In genomic region chr7:96970359-96970758, GRCm38 (mm10) we compare ENCODE assay signal across 9 mouse cellular contexts. TPM values are rescaled to one million over a fixed set of nuclear protein-coding genes. Genes with fewer than 3 reads are reported as not detected.
DNase-seq lines count a peak whose midpoint lies in the region; TF ChIP-seq lines count a peak whose summit lies in the region.
"Had no signal": no experiment of that assay in that cellular context is flagged by ENCODE, and none has a peak within 500 bp of the region (broad histone marks: within the 10 kb centered on the region; RNA-seq: fewer than 3 reads in every experiment).

No protein-coding gene starts in this region.

- TF ChIP-seq RAD21 in MEL (IDR thresholded peaks at IDR 0.05; ENCODE audit: low read depth, low read length), result peak; percentile 88

- no peak for TF ChIP-seq POLR2A in MEL (IDR thresholded peaks at IDR 0.05; ENCODE audit: control insufficient read depth in 1 of 2, insufficient read depth in 1 of 2, low read depth in 1 of 2, low read length in 2 of 2, poor library complexity in 1 of 2)

- H3K27me3 ChIP-seq in MEL (ENCODE audit: control insufficient read depth in 1 of 2, insufficient read depth in 2 of 2, low read length in 2 of 2), result no peaks in the 10 kb centered on the region
- H3K27me3 ChIP-seq: lung, embryonic 15.5 days had no signal

- peaks cover 2 to 18% of the 10 kb centered on the region in 2 experiments; a peak in 3 of 4 replicates for H3K36me3 ChIP-seq in MEL (ENCODE audit: control insufficient read depth in 1 of 2, insufficient read depth in 2 of 2, low read length in 2 of 2)
- H3K36me3 ChIP-seq: lung, embryonic 15.5 days had no signal

- H3K9me3 ChIP-seq in MEL (replicated peaks; ENCODE audit: insufficient read depth, low read length), result no peaks in the 10 kb centered on the region
- H3K9me3 ChIP-seq: lung, embryonic 15.5 days had no signal

- H3K9ac ChIP-seq in MEL (ENCODE audit: control insufficient read depth, low read depth, low read length, poor library complexity, severe bottlenecking), result no peak overlapping the region
- H3K9ac ChIP-seq: lung, embryonic 15.5 days had no signal

- TF ChIP-seq CTCF in layer of hippocampus, adult 2 months (conservative IDR thresholded peaks at IDR 0.05), result peak; percentile 91
- peak in 2 of 3 experiments; percentile 16 to 73; a peak in 4 of 6 replicates for TF ChIP-seq CTCF in MEL (IDR thresholded peaks at IDR 0.05 in 2 of 3, conservative IDR thresholded peaks at IDR 0.05 in 1 of 3; ENCODE audit: control insufficient read depth in 1 of 3, insufficient read depth in 1 of 3, low read depth in 2 of 3, low read length in 3 of 3, poor library complexity in 1 of 3, severe bottlenecking in 1 of 3)

- no peak overlapping the region for H3K27ac ChIP-seq in layer of hippocampus, adult 2 months
- H3K27ac ChIP-seq in MEL (ENCODE audit: control insufficient read depth, low read depth, low read length), result no peak overlapping the region
- H3K27ac ChIP-seq: lung, embryonic 15.5 days had no signal

- H3K4me1 ChIP-seq in MEL (ENCODE audit: control insufficient read depth in 1 of 2, insufficient read depth in 2 of 2, low read length in 2 of 2), result peaks cover 14 to 16% of the 10 kb centered on the region in 2 experiments

- TF ChIP-seq EP300 in MEL (IDR thresholded peaks at IDR 0.05; ENCODE audit: low read depth in 1 of 2, low read length in 2 of 2), result no peak

- H3K79me2 ChIP-seq in MEL (ENCODE audit: control insufficient read depth, insufficient read depth, low read length, poor library complexity), result no peaks in the 10 kb centered on the region

- H3K4me3 ChIP-seq in layer of hippocampus, adult 2 months, result no peak overlapping the region
- H3K4me3 ChIP-seq in MEL (ENCODE audit: control insufficient read depth in 1 of 2, insufficient read depth in 1 of 2, low read depth in 2 of 2, low read length in 2 of 2), result no peak overlapping the region
- H3K4me3 ChIP-seq: erythroblast, embryonic 14.5 days; lung, embryonic 15.5 days had no signal

- DNase-seq in layer of hippocampus, adult 2 months (ENCODE audit: low spot score in 2 of 2), result peak; percentile 41 to 54
- DNase-seq in layer of hippocampus, postnatal 36 days, result no peak
- DNase-seq in MEL (ENCODE audit: low read depth, low spot score), result peak; percentile 84
- DNase-seq in c-Kit-positive CD71-negative TER-119-negative erythroid progenitor cells, embryonic 14.5 days (ENCODE audit: low read depth), result peak; percentile 52
- DNase-seq in kidney, postnatal 36 days, result peak; percentile 28 to 50
- no peak for DNase-seq in yolk sac, embryonic 10.5 days (ENCODE audit: low spot score)
- no peak for DNase-seq in layer of hippocampus, postnatal 25 days (ENCODE audit: extremely low spot score in 1 of 2, low spot score in 1 of 2)

TF ChIP-seq in MEL, 35 proteins besides CTCF, POLR2A, EP300 and RAD21:
- peak; percentile 62 for TF ChIP-seq SMC3 (IDR thresholded peaks at IDR 0.05; ENCODE audit: low read depth, low read length)
- no peak for TF ChIP-seq JUND (IDR thresholded peaks at IDR 0.05; ENCODE audit: low read depth, low read length)
- TF ChIP-seq GATA1 (IDR thresholded peaks at IDR 0.05; ENCODE audit: low read depth, low read length), result no peak
- TF ChIP-seq USF2 (IDR thresholded peaks at IDR 0.05; ENCODE audit: borderline replicate concordance in 1 of 2, insufficient read depth in 1 of 2, low read depth in 1 of 2, low read length in 2 of 2), result no peak
- TF ChIP-seq SIN3A (IDR thresholded peaks at IDR 0.05; ENCODE audit: low read length), result no peak
- no peak for TF ChIP-seq ZMIZ1 (IDR thresholded peaks at IDR 0.05; ENCODE audit: low read depth, low read length)
- peak; percentile 55 for TF ChIP-seq ZC3H11A (IDR thresholded peaks at IDR 0.05; ENCODE audit: low read depth, low read length)
- no peak for TF ChIP-seq TCF12 (IDR thresholded peaks at IDR 0.05; ENCODE audit: low read depth, low read length)

RNA-seq across cellular contexts. Expression of gene Nars2, which starts 19.1 kb away (rescaled TPM):
- total RNA-seq in layer of hippocampus, adult 2 months (2021), result 10 to 100 TPM; 15.2 to 17.4 TPM
- 10 to 100 TPM; 15.7 to 17.1 TPM for total RNA-seq in layer of hippocampus, postnatal 36 days (2021)
- 12.7 and 14.7 TPM in 2 replicates for total RNA-seq in MEL (2012; rRNA removed)
- 10 to 100 TPM in 1 of 2 experiments, not detected in 1; 22.9 TPM for polyA plus RNA-seq in MEL (2012; ENCODE audit: insufficient read depth in 1 of 2, insufficient read length in 2 of 2, low read depth in 1 of 2, low replicate concordance in 2 of 2, missing spikeins in 1 of 2)
- total RNA-seq in layer of hippocampus, postnatal 25 days (2021), result 10 to 100 TPM; 15.5 to 20.9 TPM

Comparison
In these comparisons a context has a peak if more than half of its experiments do, and no peak if none do; other contexts are left out.
1. DNase-seq: peak in layer of hippocampus, adult 2 months (2 of 2), MEL (single experiment), c-Kit-positive CD71-negative TER-119-negative erythroid progenitor cells, embryonic 14.5 days (single experiment) and kidney, postnatal 36 days (2 of 2); none in layer of hippocampus, postnatal 36 days (0 of 2), yolk sac, embryonic 10.5 days (single experiment) and layer of hippocampus, postnatal 25 days (0 of 2).